Mouse (Mus musculus) embryonic facial prominence, embryonic 15.5 days (tissue): ENCODE measurements around the gene Hist2h2ac. TPM values are rescaled to one million over a fixed set of nuclear protein-coding genes. Genes with fewer than 3 reads are reported as not detected.
A peak's percentile ranks its signal among the peaks of the same experiment; 100 is the strongest.

Experiments used
- ATAC-seq: fragments of 200-750 bp; cut with Nextera tagmentation; 2 replicates; pipeline ENCODE4 v1.8.0; 2017; ENCODE audit warnings: low read depth, moderate TSS enrichment; ENCODE audit not compliant: insufficient number of reproducible peaks, low FRiP score, low TSS enrichment
- H3K27ac ChIP-seq: fragments of 300-500 bp; sonication (generic); replicated peaks from 2 replicates; pipeline ENCODE4 v1.5.1; 2015; ENCODE audit warnings: mild to moderate bottlenecking, inconsistent platforms
- H3K27me3 ChIP-seq: fragments of 300-500 bp; sonication (generic); 2 replicates; pipeline ENCODE4 v1.6.1; 2015; ENCODE audit warnings: inconsistent platforms
- H3K36me3 ChIP-seq: fragments of 300-500 bp; sonication (generic); 2 replicates; pipeline ENCODE4 v1.6.1; 2015; ENCODE audit warnings: mild to moderate bottlenecking, inconsistent platforms
- H3K4me1 ChIP-seq: fragments of 300-500 bp; sonication (generic); 2 replicates; pipeline ENCODE4 v1.6.1; 2015; ENCODE audit warnings: inconsistent platforms
- H3K4me2 ChIP-seq: fragments of 300-500 bp; sonication (generic); replicated peaks from 2 replicates; pipeline ENCODE4 v1.6.1; 2015; ENCODE audit warnings: mild to moderate bottlenecking, inconsistent platforms
- H3K4me3 ChIP-seq: fragments of 300-500 bp; sonication (generic); replicated peaks from 2 replicates; pipeline ENCODE4 v1.5.1; 2015; ENCODE audit warnings: mild to moderate bottlenecking, inconsistent platforms
- H3K9ac ChIP-seq: fragments of 300-500 bp; sonication (generic); 2 replicates; pipeline ENCODE4 v1.6.1; 2015; ENCODE audit warnings: inconsistent platforms
- H3K9me3 ChIP-seq: fragments of 300-500 bp; sonication (generic); replicated peaks from 2 replicates; pipeline ENCODE4 v1.6.1; 2016; ENCODE audit warnings: inconsistent platforms
- WGBS: fragments of 180-500 bp; shearing (Covaris S2); methylation state at CpG from one replicate; pipeline ENCODE4 v1.1.7; 2015; 5-methylcytosine and 5-hydroxymethylcytosine counted together
- polyA plus RNA-seq: library from polyadenylated mRNA; unstranded; fragments of >200 nt; fragmentation: Nextera tagmentation; extraction: Ambion mirVana; gene quantifications from 2 replicates; pipeline ENCODE4 v1.2.1, GENCODE M21; 2015

The Hist2h2ac gene
- polyA plus RNA-seq, 1 experiment from 2014 or later, result 5.8 TPM

- Histone ChIP-seq H3K9me3 (no peaks in the 10 kb centered on the region), H3K27me3 (no peaks in the 10 kb centered on the region), H3K9ac (peak overlapping the region; percentile 74), H3K4me3 (peak overlapping the region; percentile 68), H3K27ac (peak overlapping the region; percentile 99), H3K36me3 (no peaks in the 10 kb centered on the region), H3K4me1 (peaks cover 21% of the 10 kb centered on the region), H3K4me2 (peak overlapping the region; percentile 65)
- ATAC-seq, result peak; percentile 86
- WGBS, result under 1% methylated on average over 19 of the region's 19 CpGs
Observed at GRCm38 (mm10) chr3:96262216-96262875, 41.7 kb upstream of the Hist2h2ac start.

DNA sequence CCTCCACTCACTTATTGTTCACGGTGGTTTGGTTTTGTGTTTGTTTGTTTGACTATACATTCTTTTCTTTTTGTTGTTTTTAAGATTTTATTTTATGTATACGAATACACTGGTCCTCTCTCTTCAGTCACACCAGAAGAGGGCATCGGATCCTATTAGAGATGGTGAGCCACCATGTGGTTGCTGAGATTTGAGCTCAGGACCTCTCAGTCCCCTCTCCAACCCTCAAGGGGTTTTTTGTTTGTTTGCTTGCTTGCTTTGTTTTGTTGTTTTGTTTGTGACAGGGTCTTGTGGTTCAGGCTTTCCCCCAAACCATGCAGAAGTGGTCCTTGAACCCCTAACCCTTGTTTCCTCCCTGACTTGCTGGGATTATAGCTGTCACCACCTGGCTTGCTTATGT lies 40.9 kb upstream of the Hist2h2ac start:
- no peak for ATAC-seq
- H3K27ac ChIP-seq, result peak overlapping the region; percentile 99
- no peaks in the 10 kb centered on the region for H3K36me3 ChIP-seq
- H3K9me3 ChIP-seq, result no peaks in the 10 kb centered on the region
- WGBS, result 47% methylated on average over 3 of the region's 3 CpGs
- H3K27me3 ChIP-seq, result no peaks in the 10 kb centered on the region
- H3K9ac ChIP-seq, result peak overlapping the region; percentile 74
- peak overlapping the region; percentile 65 for H3K4me2 ChIP-seq
- peaks cover 21% of the 10 kb centered on the region for H3K4me1 ChIP-seq
- H3K4me3 ChIP-seq, result peak overlapping the region; percentile 68

DNA sequence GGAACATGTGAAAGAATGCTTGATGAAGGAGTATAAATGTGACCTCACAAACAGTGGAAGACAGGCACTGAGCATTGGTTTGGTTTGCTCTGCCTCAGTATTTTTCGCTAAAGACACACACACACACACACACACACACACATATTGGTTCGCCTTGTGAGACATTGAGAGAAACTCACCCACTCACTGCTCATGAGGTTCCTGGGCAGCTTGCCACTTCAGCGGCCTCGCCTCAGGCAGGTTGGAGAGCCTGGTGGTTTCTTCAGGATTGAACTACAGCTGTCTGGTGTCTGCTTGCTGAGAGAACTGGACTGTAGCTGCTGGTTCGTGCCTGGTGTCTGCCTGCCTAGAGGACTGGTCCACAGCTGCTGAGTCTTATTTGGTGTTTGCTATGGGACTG lies 39.5 kb upstream of the Hist2h2ac start:
- Histone ChIP-seq H3K4me2 (no peak overlapping the region), H3K9ac (no peak overlapping the region), H3K36me3 (no peaks in the 10 kb centered on the region), H3K9me3 (no peaks in the 10 kb centered on the region), H3K27me3 (no peaks in the 10 kb centered on the region), H3K4me3 (no peak overlapping the region), H3K27ac (no peak overlapping the region), H3K4me1 (peaks cover 21% of the 10 kb centered on the region)
- ATAC-seq, result no peak
- WGBS, result 94% methylated on average over 5 of the region's 5 CpGs

DNA sequence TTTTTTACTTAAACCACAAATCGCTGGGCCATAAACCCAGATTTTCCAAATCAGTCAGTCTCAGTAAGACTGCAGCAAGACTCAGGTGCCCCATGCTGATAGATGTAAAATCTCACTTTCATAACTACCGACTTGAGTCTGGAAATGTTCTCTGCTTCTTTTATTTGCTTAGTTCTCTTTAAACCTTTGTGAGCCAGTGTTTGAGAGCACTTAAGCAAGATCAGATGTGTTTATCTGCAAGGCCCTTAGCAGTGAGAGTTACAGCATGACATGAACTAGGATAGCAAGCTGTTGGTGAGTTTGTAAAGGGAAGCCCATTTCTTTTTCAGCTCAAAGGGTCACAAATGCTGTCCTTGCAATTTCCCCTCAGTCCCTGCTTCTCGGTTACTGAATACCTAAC lies 36.5 kb upstream of the Hist2h2ac start:
- no peak overlapping the region for H3K4me2 ChIP-seq
- no peak overlapping the region for H3K27ac ChIP-seq
- WGBS, result 63% methylated on average over 3 of the region's 3 CpGs
- no peak overlapping the region for H3K9ac ChIP-seq
- no peak for ATAC-seq
- peaks cover 12% of the 10 kb centered on the region for H3K4me1 ChIP-seq
- no peak overlapping the region for H3K4me3 ChIP-seq
- no peaks in the 10 kb centered on the region for H3K9me3 ChIP-seq
- H3K36me3 ChIP-seq, result no peaks in the 10 kb centered on the region
- no peaks in the 10 kb centered on the region for H3K27me3 ChIP-seq

DNA sequence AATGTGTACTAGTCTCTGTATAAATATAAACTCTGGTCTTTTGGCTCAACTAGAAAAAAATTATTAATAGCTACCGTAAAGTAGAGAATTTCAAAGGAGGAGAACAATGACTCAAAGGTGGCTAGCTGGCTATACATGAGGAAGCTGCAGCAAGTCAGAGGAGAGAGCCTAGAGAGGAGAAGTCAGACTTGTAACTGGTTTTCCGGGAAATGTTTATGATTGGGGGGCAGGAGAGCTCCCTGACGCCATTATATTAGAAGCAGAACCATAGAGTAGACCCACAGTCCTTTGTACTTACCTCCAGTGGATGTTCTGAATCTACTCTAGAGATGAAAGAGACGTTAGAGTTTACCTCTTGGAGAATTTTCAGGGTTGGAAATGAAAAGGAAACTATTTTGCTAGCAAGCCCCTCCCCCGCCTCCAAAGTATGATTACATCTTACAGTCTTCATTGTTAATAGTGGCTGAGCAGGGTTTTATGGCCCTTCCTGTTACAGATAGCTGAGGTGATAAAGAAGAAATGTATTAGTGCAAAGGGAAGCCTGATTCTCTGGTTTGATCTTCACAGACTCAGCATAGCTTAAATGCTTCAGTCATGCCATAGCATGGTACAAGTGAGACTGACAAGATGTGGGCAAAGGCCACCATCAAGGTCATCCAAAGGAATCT lies 35.4 kb upstream of the Hist2h2ac start:
- 68% methylated on average over 5 of the region's 5 CpGs for WGBS
- no peak overlapping the region for H3K9ac ChIP-seq
- 0 out of 2 replicates have a peak, but pooled peaks cover 5% of the 10 kb centered on the region for H3K4me1 ChIP-seq
- H3K27me3 ChIP-seq, result no peaks in the 10 kb centered on the region
- H3K9me3 ChIP-seq, result no peaks in the 10 kb centered on the region
- H3K36me3 ChIP-seq, result no peaks in the 10 kb centered on the region
- no peak overlapping the region for H3K4me3 ChIP-seq
- no peak for ATAC-seq
- H3K27ac ChIP-seq, result no peak overlapping the region
- no peak overlapping the region for H3K4me2 ChIP-seq

DNA sequence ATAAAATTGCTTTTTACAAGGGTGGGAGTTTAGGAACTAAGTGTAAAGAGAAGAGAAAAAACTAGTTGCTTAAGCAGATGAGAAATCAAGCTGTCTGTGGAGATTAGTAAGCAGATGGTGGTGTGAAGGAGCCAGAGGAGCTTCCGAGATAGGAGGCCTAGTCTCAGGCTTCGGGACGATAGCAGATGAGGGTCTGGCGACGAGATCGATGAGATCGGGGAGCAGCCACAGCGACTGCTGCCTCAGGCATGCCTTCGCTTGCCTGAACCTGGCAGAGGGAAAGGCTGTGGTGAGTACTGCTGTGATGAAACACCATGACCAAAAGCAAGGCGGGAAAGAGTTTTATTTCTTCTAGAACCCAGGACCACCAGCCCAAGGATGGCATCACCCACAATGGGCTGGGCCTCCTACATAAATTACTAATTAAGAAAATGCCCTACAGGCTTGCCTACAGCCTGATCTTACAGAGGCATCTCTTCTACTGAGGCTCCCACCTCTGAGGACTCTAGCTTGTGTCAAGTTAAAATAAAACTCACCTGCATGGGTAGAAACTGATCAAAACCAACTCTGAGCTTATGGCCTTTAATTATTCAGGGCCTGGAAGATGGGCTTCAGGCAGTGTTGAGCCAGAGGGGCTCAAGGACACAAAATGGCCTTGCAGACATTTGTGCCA lies 34.1 kb upstream of the Hist2h2ac start:
- H3K36me3 ChIP-seq, result no peaks in the 10 kb centered on the region
- 0 out of 2 replicates have a peak, but pooled peaks cover 5% of the 10 kb centered on the region for H3K4me1 ChIP-seq
- no peak overlapping the region for H3K4me3 ChIP-seq
- H3K9me3 ChIP-seq, result no peaks in the 10 kb centered on the region
- no peak for ATAC-seq
- no peaks in the 10 kb centered on the region for H3K27me3 ChIP-seq
- no peak overlapping the region for H3K27ac ChIP-seq
- H3K9ac ChIP-seq, result no peak overlapping the region
- 37% methylated on average over 10 of the region's 10 CpGs for WGBS
- no peak overlapping the region for H3K4me2 ChIP-seq

- Histone ChIP-seq H3K4me2 (no peak overlapping the region), H3K9ac (no peak overlapping the region), H3K36me3 (no peaks in the 10 kb centered on the region), H3K27me3 (no peaks in the 10 kb centered on the region), H3K27ac (no peak overlapping the region), H3K9me3 (no peaks in the 10 kb centered on the region), H3K4me1 (peaks cover 15% of the 10 kb centered on the region; the same call in 1 of the 2 replicates), H3K4me3 (no peak overlapping the region)
- whole genome bisulfite sequencing, result 83% methylated on average over 3 of the region's 3 CpGs
- ATAC-seq, result no peak
Observed at GRCm38 (mm10) chr3:96251787-96252186, 31.1 kb upstream of the Hist2h2ac start.

DNA sequence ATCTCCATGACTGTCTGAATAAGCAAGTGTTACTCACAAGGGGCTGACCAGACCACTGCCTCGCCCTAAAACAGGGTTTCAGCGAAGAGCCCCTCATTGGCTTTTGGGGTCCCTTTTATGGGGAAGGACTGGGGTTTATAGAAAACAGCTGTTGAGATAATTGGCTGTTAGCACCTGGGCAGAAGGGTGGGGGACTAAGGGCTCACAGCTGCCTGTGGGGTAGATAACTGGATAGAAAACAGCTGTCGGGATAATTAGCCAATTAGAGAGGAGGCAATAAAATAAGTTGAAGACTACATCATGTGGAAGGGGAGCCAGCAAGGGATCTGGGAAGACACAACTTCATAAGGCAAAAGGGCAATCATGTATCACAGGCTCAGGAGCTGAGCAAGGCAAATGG lies 30.2 kb upstream of the Hist2h2ac start:
- Histone ChIP-seq H3K4me2 (no peak overlapping the region), H3K36me3 (no peaks in the 10 kb centered on the region), H3K9ac (no peak overlapping the region), H3K9me3 (no peaks in the 10 kb centered on the region), H3K4me3 (no peak overlapping the region), H3K27me3 (no peaks in the 10 kb centered on the region), H3K4me1 (peaks cover 15% of the 10 kb centered on the region; the same call in 1 of the 2 replicates), H3K27ac (no peak overlapping the region)
- 49% methylated on average over 3 of the region's 3 CpGs for WGBS
- ATAC-seq, result no peak

DNA sequence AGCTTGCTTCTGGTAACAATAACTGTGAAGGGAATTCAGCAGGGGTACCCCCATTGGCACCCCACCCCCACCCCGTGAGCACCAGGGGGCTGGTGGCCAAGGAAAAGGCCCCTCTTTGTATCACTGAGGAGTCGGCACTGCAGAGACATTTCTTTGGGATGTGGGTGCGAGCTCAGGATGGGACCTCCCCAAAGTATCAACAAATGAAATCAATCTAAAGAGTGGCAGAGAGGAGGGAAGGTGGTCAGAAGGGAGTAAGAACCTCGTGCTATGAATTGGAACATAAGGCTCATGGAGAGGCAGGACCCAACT lies 28.3 kb upstream of the Hist2h2ac start:
- Histone ChIP-seq H3K4me2 (peak overlapping the region; percentile 44), H3K4me3 (peak overlapping the region; percentile 41; the same call in 1 of the 2 replicates), H3K4me1 (peaks cover 17% of the 10 kb centered on the region), H3K9me3 (no peaks in the 10 kb centered on the region), H3K27ac (no peak overlapping the region), H3K27me3 (no peaks in the 10 kb centered on the region), H3K9ac (no peak overlapping the region), H3K36me3 (no peaks in the 10 kb centered on the region)
- no peak for ATAC-seq
- WGBS, result 53% methylated on average over 4 of the region's 4 CpGs

DNA sequence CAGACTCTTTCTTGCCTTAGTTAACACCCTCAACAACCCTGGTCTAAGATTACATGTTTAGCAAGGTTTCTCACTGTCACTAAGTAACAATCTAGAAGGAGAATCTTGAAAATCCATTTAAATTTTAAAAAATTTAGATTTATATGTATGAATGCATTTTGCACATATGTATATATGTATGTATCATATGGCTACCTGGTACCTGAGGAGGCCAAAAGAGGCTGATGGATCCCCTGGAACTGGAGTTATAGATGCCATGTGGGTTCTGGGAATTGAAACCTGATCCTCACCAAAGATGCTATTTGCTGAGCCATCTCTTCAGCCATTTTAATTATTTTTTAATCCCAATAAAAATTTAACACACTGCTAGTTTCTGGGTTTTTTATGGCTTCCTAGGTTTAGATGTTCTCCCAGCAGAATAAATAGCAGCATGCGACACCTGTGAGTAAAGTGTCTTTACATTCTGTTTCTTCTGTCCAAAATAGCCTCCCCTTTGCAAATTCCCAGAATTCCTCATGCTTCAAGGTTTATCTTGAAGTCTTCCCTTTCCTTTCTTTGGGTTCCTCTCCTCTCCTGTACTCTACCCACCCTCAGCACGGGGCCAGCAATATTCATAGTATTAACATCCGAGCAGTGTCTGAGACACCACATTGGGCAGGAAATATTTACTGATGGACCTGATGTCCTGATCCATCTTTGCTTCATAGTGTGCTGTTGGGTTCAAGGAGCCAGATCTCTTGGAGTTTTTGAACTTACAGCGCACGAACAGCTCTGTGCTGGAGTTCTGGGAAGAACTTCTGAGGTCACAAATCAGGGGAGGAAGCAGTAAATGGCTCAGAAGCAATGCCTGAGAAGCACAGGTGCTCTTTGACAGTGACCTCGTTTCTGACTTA lies 27.7 kb upstream of the Hist2h2ac start:
- no peak overlapping the region for H3K27ac ChIP-seq
- no peaks in the 10 kb centered on the region for H3K27me3 ChIP-seq
- ATAC-seq, result no peak
- H3K4me3 ChIP-seq, result peak overlapping the region; percentile 41
- H3K4me1 ChIP-seq, result peaks cover 19% of the 10 kb centered on the region
- H3K4me2 ChIP-seq, result peak overlapping the region; percentile 44
- WGBS, result 51% methylated on average over 6 of the region's 6 CpGs
- no peak overlapping the region for H3K9ac ChIP-seq
- no peaks in the 10 kb centered on the region for H3K36me3 ChIP-seq
- no peaks in the 10 kb centered on the region for H3K9me3 ChIP-seq
